Mouse (Mus musculus): ENCODE results near the gene Sapcd1.

Sapcd1 gene

GRCm38 (mm10) chr17:35027277-35028068 lies at the start of gene Sapcd1:
Gene Sapcd1 (minus strand): TSS chr17:35028016.
- DNase-seq (ENCODE audit: low read depth, low spot score): peak; percentile 85

- DNase-seq (ENCODE audit: low read depth, low spot score): peak; percentile 40
These were observed 49.5 kb upstream of the Sapcd1 start for GRCm38 (mm10) chr17:35077285-35077684.

GRCm38 (mm10) chr17:35076507-35077176 lies 48.8 kb upstream of the Sapcd1 start, which contains the start of gene Ly6g6e:
Gene Ly6g6e (plus strand): TSS chr17:35076902.
- DNase-seq (ENCODE audit: low read depth, low spot score): peak; percentile 74

GRCm38 (mm10) chr17:35074097-35074496 lies 46.3 kb upstream of the Sapcd1 start:
- no peak for DNase-seq (ENCODE audit: low read depth, low spot score)

GRCm38 (mm10) chr17:35071454-35071853 lies 43.6 kb upstream of the Sapcd1 start:
- no peak for DNase-seq (ENCODE audit: low read depth, low spot score)

GRCm38 (mm10) chr17:35070556-35071229 lies 42.9 kb upstream of the Sapcd1 start:
- DNase-seq (ENCODE audit: low read depth, low spot score): no peak

GRCm38 (mm10) chr17:35068213-35068914 lies 40.5 kb upstream of the Sapcd1 start:
- no peak for DNase-seq (ENCODE audit: low read depth, low spot score)

- DNase-seq (ENCODE audit: low read depth, low spot score): no peak
These were observed 38.3 kb upstream of the Sapcd1 start, which contains the start of gene Mpig6b for GRCm38 (mm10) chr17:35066084-35066483. Gene Mpig6b (minus strand): TSS chr17:35066184.

- peak; percentile 94 for DNase-seq (ENCODE audit: low read depth, low spot score)
These were observed 37.4 kb upstream of the Sapcd1 start, which contains the start of gene Ly6g6c for GRCm38 (mm10) chr17:35064951-35065947. Gene Ly6g6c (plus strand): TSS chr17:35065388.

- DNase-seq (ENCODE audit: low read depth, low spot score): no peak
These were observed 36.6 kb upstream of the Sapcd1 start for GRCm38 (mm10) chr17:35064378-35064877.

GRCm38 (mm10) chr17:35063466-35063865 lies 35.6 kb upstream of the Sapcd1 start:
- DNase-seq (ENCODE audit: low read depth, low spot score): no peak

GRCm38 (mm10) chr17:35061299-35061698 lies 33.5 kb upstream of the Sapcd1 start:
- peak; percentile 36 for DNase-seq (ENCODE audit: low read depth, low spot score)

GRCm38 (mm10) chr17:35060737-35061297 lies 33.0 kb upstream of the Sapcd1 start:
- DNase-seq (ENCODE audit: low read depth, low spot score): peak; percentile 73

GRCm38 (mm10) chr17:35060071-35060470 lies 32.3 kb upstream of the Sapcd1 start:
- no peak for DNase-seq (ENCODE audit: low read depth, low spot score)

- DNase-seq (ENCODE audit: low read depth, low spot score): peak; percentile 90
These were observed 31.4 kb upstream of the Sapcd1 start, which contains the start of gene Ddah2 for GRCm38 (mm10) chr17:35058911-35059892. Gene Ddah2 (plus strand): TSS chr17:35059035.

- DNase-seq (ENCODE audit: low read depth, low spot score): no peak
These were observed 30.5 kb upstream of the Sapcd1 start for GRCm38 (mm10) chr17:35058316-35058715.

- DNase-seq (ENCODE audit: low read depth, low spot score): no peak
These were observed 29.3 kb upstream of the Sapcd1 start for GRCm38 (mm10) chr17:35057090-35057489.

Data from R1 (cell line).